Mouse (Mus musculus): ENCODE data around the gene Triap1. TPM values are rescaled to one million over a fixed set of nuclear protein-coding genes. Genes with fewer than 3 reads are reported as not detected.
A peak's percentile ranks its signal among the peaks of the same experiment; 100 is the strongest.
"Not testable (repeated sequence)": the region's sequence is repeated elsewhere in the genome, so short reads cannot be mapped to it uniquely, and the experiment has no call there.

Gene Triap1
- 48.4 and 50.1 TPM in 2 replicates for polyA plus RNA-seq (2014; fragmentation: Nextera tagmentation; extraction: Ambion mirVana)

DNA sequence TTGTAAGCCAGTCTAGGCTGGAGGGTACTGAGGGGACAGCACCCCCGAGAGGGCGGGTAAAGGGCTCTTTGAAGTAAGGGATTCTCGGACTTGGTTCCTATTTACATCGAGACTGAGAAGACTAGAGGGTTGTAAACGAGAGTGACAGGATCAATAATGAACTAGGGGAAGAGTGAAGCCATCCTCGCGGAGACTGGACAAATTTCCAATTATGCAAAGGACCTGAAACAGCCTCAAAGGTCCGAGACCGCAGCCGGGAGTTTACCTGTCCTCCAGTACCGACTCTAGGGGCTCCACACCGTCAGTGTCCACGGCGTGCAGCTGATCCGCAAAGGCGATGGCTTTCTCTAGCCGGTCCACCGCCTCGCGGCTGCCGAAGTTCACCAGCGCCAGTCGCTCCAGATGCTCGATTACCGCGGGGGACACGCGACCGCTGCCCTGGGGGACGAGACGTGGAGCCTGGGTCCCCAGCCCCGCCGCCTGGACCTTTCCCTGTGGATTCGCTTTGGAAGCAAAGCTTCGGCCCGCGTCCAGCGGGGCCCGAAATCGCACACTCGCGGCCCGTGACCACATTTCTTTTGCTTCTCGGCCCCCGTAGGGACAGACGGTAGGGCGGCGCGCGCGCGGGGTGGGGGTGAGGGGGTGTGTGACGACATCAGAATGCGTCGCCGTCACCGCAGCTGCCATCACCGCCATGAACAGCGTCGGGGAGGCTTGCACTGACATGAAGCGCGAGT, at the start of gene Triap1, which contains the start of gene Gatc:
Gene Triap1, plus strand, starts transcription at position 649 of the 737 bp plus-strand sequence.
Gene Gatc, minus strand, starts transcription at position 602 of the 737 bp plus-strand sequence.
- Histone ChIP-seq H3K4me1 (ENCODE audit: control insufficient read depth, insufficient read depth, low read length) (peaks cover 16% of the 10 kb centered on the region), H3K27me3 (ENCODE audit: control insufficient read depth, insufficient read depth, low read length) (no peaks in the 10 kb centered on the region), H3K27ac (replicated peaks; ENCODE audit: low read depth, low read length) (peak within 1 kb of the TSS; percentile 90), H3K36me3 (ENCODE audit: control insufficient read depth, insufficient read depth, low read length) (peaks cover 41% of the 10 kb centered on the region), H3K4me3 (replicated peaks; ENCODE audit: low read depth, low read length) (peak within 1 kb of the TSS; percentile 84), H3K9ac (replicated peaks; ENCODE audit: low read length) (peak within 1 kb of the TSS; percentile 81), H3K4me2 (ENCODE audit: low read length) (peak within 1 kb of the TSS; percentile 61), H3K9me3 (ENCODE audit: control insufficient read depth, low read length) (no peaks in the 10 kb centered on the region)
- DNase-seq (peak; percentile 95), ATAC-seq (ENCODE audit: low FRiP score, low TSS enrichment) (peak; percentile 93)
- WGBS, result under 1% methylated on average over 62 of the region's 62 CpGs

DNA sequence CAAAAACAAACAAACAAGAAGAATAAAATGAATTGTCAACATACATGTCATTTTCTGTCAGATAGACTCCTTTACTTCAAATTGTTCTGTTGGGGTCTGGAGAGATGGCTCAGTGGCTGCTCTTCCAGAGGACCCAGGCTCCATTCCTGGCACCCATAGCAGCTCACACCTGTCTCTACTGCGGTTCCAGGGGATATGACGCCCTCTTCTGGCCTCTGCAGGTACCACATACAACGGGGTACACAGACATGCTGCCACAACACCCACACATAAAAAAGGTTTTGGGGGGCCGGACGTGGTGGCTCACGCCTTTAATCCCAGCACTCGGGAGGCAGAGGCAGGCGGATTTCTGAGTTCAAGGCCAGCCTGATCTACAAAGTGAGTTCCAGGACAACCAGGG, 46.9 kb upstream of the Triap1 start:
- Histone ChIP-seq H3K27me3 (ENCODE audit: control insufficient read depth, insufficient read depth, low read length) (no peaks in the 10 kb centered on the region), H3K4me2 (ENCODE audit: low read length) (no peak overlapping the region), H3K4me1 (ENCODE audit: control insufficient read depth, insufficient read depth, low read length) (peaks cover 6% of the 10 kb centered on the region), H3K9me3 (ENCODE audit: control insufficient read depth, low read length) (no peaks in the 10 kb centered on the region), H3K4me3 (replicated peaks; ENCODE audit: low read depth, low read length) (no peak overlapping the region), H3K27ac (replicated peaks; ENCODE audit: low read depth, low read length) (no peak overlapping the region), H3K36me3 (ENCODE audit: control insufficient read depth, insufficient read depth, low read length) (peaks cover 84% of the 10 kb centered on the region), H3K9ac (replicated peaks; ENCODE audit: low read length) (no peak overlapping the region)
- no peak for ATAC-seq (ENCODE audit: low FRiP score, low TSS enrichment)
- DNase-seq, result no peak
- 93% methylated on average over 8 of the region's 8 CpGs for WGBS

DNA sequence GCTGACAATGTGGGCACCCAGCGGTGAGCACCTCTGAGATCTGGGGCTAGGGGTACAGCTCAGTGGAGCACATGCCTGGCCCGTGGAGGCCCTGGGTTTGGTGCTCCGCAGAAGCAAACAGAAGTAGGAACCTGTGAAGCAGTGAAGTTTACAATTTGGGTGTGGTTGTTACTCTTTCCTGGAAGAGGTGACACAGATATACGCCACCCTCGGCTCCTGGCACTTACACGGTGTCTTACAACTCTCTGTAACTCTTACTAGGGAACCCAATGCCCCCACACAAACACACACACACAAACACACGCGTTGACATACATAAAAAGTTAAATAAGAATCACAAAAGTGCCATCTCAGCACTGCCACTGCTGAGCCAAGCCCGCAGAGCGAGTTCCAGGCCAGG, 44.7 kb upstream of the Triap1 start:
- peaks cover 64% of the 10 kb centered on the region for H3K36me3 ChIP-seq (ENCODE audit: control insufficient read depth, insufficient read depth, low read length)
- H3K4me1 ChIP-seq (ENCODE audit: control insufficient read depth, insufficient read depth, low read length), result peaks cover 14% of the 10 kb centered on the region
- H3K27me3 ChIP-seq (ENCODE audit: control insufficient read depth, insufficient read depth, low read length), result no peaks in the 10 kb centered on the region
- H3K27ac ChIP-seq (replicated peaks; ENCODE audit: low read depth, low read length), result no peak overlapping the region
- 90% methylated on average over 10 of the region's 10 CpGs for WGBS
- H3K4me3 ChIP-seq (replicated peaks; ENCODE audit: low read depth, low read length), result no peak overlapping the region
- no peaks in the 10 kb centered on the region for H3K9me3 ChIP-seq (ENCODE audit: control insufficient read depth, low read length)
- no peak overlapping the region for H3K9ac ChIP-seq (replicated peaks; ENCODE audit: low read length)
- DNase-seq (no peak), ATAC-seq (ENCODE audit: low FRiP score, low TSS enrichment) (no peak)
- H3K4me2 ChIP-seq (ENCODE audit: low read length), result no peak overlapping the region

DNA sequence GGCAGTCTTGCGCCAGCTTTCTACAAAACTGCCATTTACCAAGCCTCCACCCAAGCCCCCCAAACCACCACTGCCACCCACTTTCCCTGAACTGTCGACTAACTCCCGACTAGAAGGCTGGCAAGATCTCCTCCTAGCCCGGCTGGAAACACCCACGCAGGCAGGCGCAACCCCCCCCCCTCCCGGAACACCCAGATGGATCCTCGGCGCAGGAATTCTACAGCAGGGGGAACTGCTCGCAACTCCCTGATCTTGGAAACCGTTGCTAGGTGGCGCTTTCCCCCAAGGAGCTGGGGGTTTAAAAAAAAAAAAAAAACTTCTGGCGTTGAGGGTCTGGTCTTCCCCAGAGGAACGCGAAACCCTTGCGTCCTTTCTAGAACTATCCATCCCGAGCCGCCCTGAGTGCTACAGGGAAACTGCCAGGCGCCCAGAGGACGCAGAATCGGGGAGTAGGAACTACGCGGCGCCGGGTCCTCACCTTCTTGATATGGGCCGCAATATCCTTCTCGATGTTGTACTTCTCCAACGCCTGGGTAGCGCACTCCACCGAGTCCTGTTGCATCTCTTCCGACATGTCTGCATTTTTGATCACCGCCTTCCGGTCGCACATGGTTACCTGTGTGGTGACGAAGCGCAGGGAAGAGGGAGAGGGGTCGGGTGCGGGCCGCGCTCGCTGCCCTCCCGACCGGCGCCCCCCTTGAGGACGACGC, 40.8 kb upstream of the Triap1 start:
- Histone ChIP-seq H3K4me1 (ENCODE audit: control insufficient read depth, insufficient read depth, low read length) (peaks cover 19% of the 10 kb centered on the region), H3K27me3 (ENCODE audit: control insufficient read depth, insufficient read depth, low read length) (peaks cover 4% of the 10 kb centered on the region; the same call in 1 of the 2 replicates), H3K4me2 (ENCODE audit: low read length) (peak overlapping the region; percentile 87), H3K36me3 (ENCODE audit: control insufficient read depth, insufficient read depth, low read length) (peaks cover 40% of the 10 kb centered on the region), H3K9ac (replicated peaks; ENCODE audit: low read length) (peak overlapping the region; percentile 85), H3K4me3 (replicated peaks; ENCODE audit: low read depth, low read length) (peak overlapping the region; percentile 80), H3K9me3 (ENCODE audit: control insufficient read depth, low read length) (no peaks in the 10 kb centered on the region), H3K27ac (replicated peaks; ENCODE audit: low read depth, low read length) (peak overlapping the region; percentile 89)
- DNase-seq (peak; percentile 86), ATAC-seq (ENCODE audit: low FRiP score, low TSS enrichment) (peak; percentile 49)
- WGBS, result under 1% methylated on average over 46 of the region's 46 CpGs

DNA sequence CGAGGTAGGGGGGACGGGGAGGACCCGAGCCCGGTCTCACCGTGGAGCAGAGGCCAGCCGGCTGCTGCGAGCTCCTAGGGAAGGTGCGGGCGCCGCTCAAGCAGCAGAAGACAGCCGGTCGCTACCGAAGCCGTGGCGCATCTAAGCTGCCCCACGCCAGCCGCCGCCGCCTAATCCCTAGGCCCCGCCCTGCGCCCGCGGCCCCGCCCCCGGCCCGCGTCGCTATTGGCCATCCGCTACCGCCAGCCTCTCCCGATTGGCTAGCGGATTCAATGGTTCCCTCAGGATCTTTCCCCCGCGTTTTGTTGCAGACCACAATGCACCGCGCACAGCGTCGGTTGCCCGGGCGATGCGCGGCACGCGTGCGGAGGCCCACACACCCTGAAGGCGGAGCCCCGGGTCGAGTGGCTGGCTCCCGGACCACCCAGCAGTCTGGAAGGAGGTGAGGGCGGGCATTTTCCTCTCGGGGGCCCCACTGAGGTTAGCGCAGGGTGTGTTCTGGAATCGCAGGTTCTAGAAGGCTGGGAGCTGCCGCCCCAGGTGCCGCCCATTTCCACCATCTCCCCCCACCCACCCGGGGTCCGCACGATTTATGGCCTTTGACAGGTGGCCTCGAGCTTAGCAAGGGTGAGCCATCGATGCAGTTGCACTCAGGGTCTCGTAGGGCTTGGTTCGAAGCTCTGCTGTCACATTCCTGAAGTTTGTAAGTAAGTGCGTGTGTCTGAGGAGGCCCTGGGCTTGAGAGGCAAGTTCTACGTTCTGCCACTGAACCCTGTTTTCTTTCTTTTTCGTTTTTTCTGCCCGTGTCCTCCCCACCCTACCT, 40.0 kb upstream of the Triap1 start, which contains the start of gene Dynll1:
Gene Dynll1, minus strand, starts transcription at position 208 of the 823 bp plus-strand sequence.
- ATAC-seq (ENCODE audit: low FRiP score, low TSS enrichment), result peak; percentile 97
- Histone ChIP-seq H3K4me2 (ENCODE audit: low read length) (peak within 1 kb of the TSS; percentile 87), H3K9me3 (ENCODE audit: control insufficient read depth, low read length) (no peaks in the 10 kb centered on the region), H3K27ac (replicated peaks; ENCODE audit: low read depth, low read length) (peak within 1 kb of the TSS; percentile 89), H3K9ac (replicated peaks; ENCODE audit: low read length) (peak within 1 kb of the TSS; percentile 85), H3K36me3 (ENCODE audit: control insufficient read depth, insufficient read depth, low read length) (peaks cover 31% of the 10 kb centered on the region), H3K4me3 (replicated peaks; ENCODE audit: low read depth, low read length) (peak within 1 kb of the TSS; percentile 80), H3K4me1 (ENCODE audit: control insufficient read depth, insufficient read depth, low read length) (peaks cover 19% of the 10 kb centered on the region), H3K27me3 (ENCODE audit: control insufficient read depth, insufficient read depth, low read length) (peaks cover 4% of the 10 kb centered on the region; the same call in 1 of the 2 replicates)
- under 1% methylated on average over 66 of the region's 66 CpGs for WGBS
- peak; percentile 100 for DNase-seq

DNA sequence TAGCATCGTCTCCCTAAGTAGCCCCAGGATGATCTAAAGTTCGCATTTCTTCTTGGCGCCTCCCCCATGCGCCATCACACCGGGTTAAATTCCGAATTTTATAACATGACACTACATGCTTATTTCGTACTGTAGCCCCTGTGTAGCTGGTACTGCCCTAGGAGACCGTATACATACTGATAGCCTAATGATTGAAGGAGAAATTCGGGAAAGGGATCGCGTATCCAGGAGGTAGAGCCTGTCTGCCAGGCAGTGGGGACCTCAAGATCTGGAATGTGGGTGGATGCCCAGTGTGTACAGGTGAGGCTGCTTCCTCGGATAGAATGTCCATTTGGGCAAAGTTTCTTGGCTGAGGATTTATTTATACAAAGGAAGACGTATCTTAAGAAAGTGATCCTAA, 39.4 kb upstream of the Triap1 start:
- Histone ChIP-seq H3K27me3 (ENCODE audit: control insufficient read depth, insufficient read depth, low read length) (peaks cover 4% of the 10 kb centered on the region; the same call in 1 of the 2 replicates), H3K4me2 (ENCODE audit: low read length) (peak overlapping the region; percentile 87), H3K36me3 (ENCODE audit: control insufficient read depth, insufficient read depth, low read length) (peaks cover 25% of the 10 kb centered on the region), H3K9ac (replicated peaks; ENCODE audit: low read length) (peak overlapping the region; percentile 85; the same call in 1 of the 2 replicates), H3K4me1 (ENCODE audit: control insufficient read depth, insufficient read depth, low read length) (peaks cover 19% of the 10 kb centered on the region), H3K27ac (replicated peaks; ENCODE audit: low read depth, low read length) (peak overlapping the region; percentile 89; the same call in 1 of the 2 replicates), H3K4me3 (replicated peaks; ENCODE audit: low read depth, low read length) (peak overlapping the region; percentile 80), H3K9me3 (ENCODE audit: control insufficient read depth, low read length) (no peaks in the 10 kb centered on the region)
- no peak for DNase-seq
- no peak for ATAC-seq (ENCODE audit: low FRiP score, low TSS enrichment)
- 31% methylated on average over 13 of the region's 13 CpGs for WGBS

DNA sequence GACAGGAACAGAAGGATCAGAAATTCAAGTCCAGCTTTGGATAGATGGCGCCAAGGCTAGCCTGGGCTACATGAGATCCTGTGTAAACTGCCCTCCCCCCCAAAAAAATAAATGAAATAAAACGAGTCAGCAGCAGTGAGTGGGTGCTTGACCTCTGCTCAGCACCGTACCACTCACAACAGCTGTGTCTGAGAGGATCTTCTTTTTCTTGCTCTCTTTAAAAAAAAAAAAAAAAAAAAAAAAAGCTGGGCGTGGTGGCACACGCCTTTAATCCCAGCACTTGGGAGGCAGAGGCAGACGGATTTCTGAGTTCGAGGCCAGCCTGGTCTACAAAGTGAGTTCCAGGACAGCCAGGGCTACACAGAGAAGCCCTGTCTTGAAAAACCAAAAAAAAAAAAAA, 38.8 kb upstream of the Triap1 start:
- peaks cover 20% of the 10 kb centered on the region for H3K36me3 ChIP-seq (ENCODE audit: control insufficient read depth, insufficient read depth, low read length)
- H3K4me3 ChIP-seq (replicated peaks; ENCODE audit: low read depth, low read length); H3K27me3 ChIP-seq (ENCODE audit: control insufficient read depth, insufficient read depth, low read length); ATAC-seq (ENCODE audit: low FRiP score, low TSS enrichment); H3K27ac ChIP-seq (replicated peaks; ENCODE audit: low read depth, low read length); H3K9me3 ChIP-seq (ENCODE audit: control insufficient read depth, low read length); H3K9ac ChIP-seq (replicated peaks; ENCODE audit: low read length); DNase-seq: not testable (repeated sequence)
- H3K4me1 ChIP-seq (ENCODE audit: control insufficient read depth, insufficient read depth, low read length), result peaks cover 19% of the 10 kb centered on the region
- H3K4me2 ChIP-seq (ENCODE audit: low read length), result peak overlapping the region; percentile 87
- 79% methylated on average over 4 of the region's 7 CpGs for WGBS

DNA sequence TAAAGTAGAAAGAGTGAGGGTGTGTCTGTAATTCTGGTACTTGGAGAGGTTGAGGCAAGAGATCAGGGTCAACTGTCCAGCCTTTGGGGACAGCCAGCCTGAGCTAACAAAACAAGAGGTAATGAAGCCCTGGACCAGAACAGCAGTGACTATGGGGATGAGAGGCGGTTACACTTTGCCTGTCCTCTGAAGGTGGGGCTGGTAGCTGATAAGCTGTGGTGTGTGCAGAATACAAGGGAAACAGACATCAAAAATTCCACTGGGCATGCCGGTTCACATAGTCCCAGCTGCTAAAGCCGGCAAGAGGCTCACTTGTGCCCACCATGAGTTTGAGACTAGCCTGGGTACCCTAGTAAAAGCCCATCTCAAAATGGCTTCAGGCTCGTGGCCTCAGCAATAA, 28.7 kb upstream of the Triap1 start:
- 84% methylated on average over 4 of the region's 4 CpGs for WGBS
- Histone ChIP-seq H3K9me3 (ENCODE audit: control insufficient read depth, low read length) (no peaks in the 10 kb centered on the region), H3K27me3 (ENCODE audit: control insufficient read depth, insufficient read depth, low read length) (no peaks in the 10 kb centered on the region), H3K36me3 (ENCODE audit: control insufficient read depth, insufficient read depth, low read length) (no peaks in the 10 kb centered on the region), H3K9ac (replicated peaks; ENCODE audit: low read length) (no peak overlapping the region), H3K4me1 (ENCODE audit: control insufficient read depth, insufficient read depth, low read length) (peaks cover 9% of the 10 kb centered on the region), H3K4me2 (ENCODE audit: low read length) (no peak overlapping the region), H3K4me3 (replicated peaks; ENCODE audit: low read depth, low read length) (no peak overlapping the region), H3K27ac (replicated peaks; ENCODE audit: low read depth, low read length) (no peak overlapping the region)
- ATAC-seq (ENCODE audit: low FRiP score, low TSS enrichment), result no peak
- no peak for DNase-seq

Data from midbrain, embryonic 14.5 days (tissue).